In genomic region chr11:32339131-32339531, GRCm38 (mm10) we compare ENCODE assay signal across 11 mouse cellular contexts. TPM values are rescaled to one million over a fixed set of nuclear protein-coding genes. Genes with fewer than 3 reads are reported as not detected.
DNase-seq lines count a peak whose midpoint lies in the region; ATAC-seq and TF ChIP-seq lines count a peak whose summit lies in the region.
"Had no signal": no experiment of that assay in that cellular context is flagged by ENCODE, and none has a peak within 500 bp of the region (broad histone marks: within the 10 kb centered on the region; RNA-seq: fewer than 3 reads in every experiment).

No protein-coding gene starts in this region.

- H3K9me3 ChIP-seq in heart, embryonic 10.5 days, result no peaks in the 10 kb centered on the region
- H3K9me3 ChIP-seq in intestine, embryonic 16.5 days (ENCODE audit: control insufficient read depth, low read length), result peaks cover 4% of the 10 kb centered on the region; the same call in 1 of the 2 replicates
- peaks cover 5% of the 10 kb centered on the region for H3K9me3 ChIP-seq in lung, embryonic 16.5 days (ENCODE audit: control insufficient read depth, low read length)
- no peaks in the 10 kb centered on the region; the same call in 1 of the 2 replicates for H3K9me3 ChIP-seq in embryonic facial prominence, embryonic 10.5 days
- H3K9me3 ChIP-seq: hindbrain, embryonic 15.5 days had no signal

- no peak overlapping the region for H3K27ac ChIP-seq in heart, adult 2 months
- H3K27ac ChIP-seq in heart, embryonic 10.5 days, result no peak overlapping the region
- 0 out of 2 replicates have a peak overlapping the region, but pooled peaks have one; percentile 10 for H3K27ac ChIP-seq in intestine, embryonic 16.5 days (ENCODE audit: low read length)
- H3K27ac ChIP-seq in lung, embryonic 16.5 days (ENCODE audit: low read length), result no peak overlapping the region
- H3K27ac ChIP-seq in embryonic facial prominence, embryonic 10.5 days (replicated peaks), result no peak overlapping the region
- H3K27ac ChIP-seq: hindbrain, embryonic 15.5 days; liver, embryonic 14.5 days had no signal

- DNase-seq in heart, adult 2 months, result peak; percentile 60 to 74
- no peak for DNase-seq in heart, embryonic 10.5 days (ENCODE audit: low spot score)
- peak; percentile 70 for DNase-seq in heart, adult 8-10 months (ENCODE audit: low spot score)
- no peak for DNase-seq in natural killer cell, adult 2 months (ENCODE audit: low spot score in 2 of 2)
- DNase-seq in right cerebral cortex, postnatal 36 days (ENCODE audit: low spot score in 2 of 2), result no peak
- no peak for DNase-seq in embryonic facial prominence, embryonic 10.5 days (ENCODE audit: low spot score)

- no peak overlapping the region for H3K4me3 ChIP-seq in heart, adult 2 months
- no peak overlapping the region for H3K4me3 ChIP-seq in heart, embryonic 10.5 days
- no peak overlapping the region for H3K4me3 ChIP-seq in intestine, embryonic 16.5 days (ENCODE audit: low read length)
- no peak overlapping the region for H3K4me3 ChIP-seq in lung, embryonic 16.5 days (ENCODE audit: low read length)
- H3K4me3 ChIP-seq in embryonic facial prominence, embryonic 10.5 days, result no peak overlapping the region
- H3K4me3 ChIP-seq: hindbrain, embryonic 15.5 days had no signal

- H3K36me3 ChIP-seq in heart, adult 2 months (ENCODE audit: control insufficient read depth, insufficient read depth, low read length), result no peaks in the 10 kb centered on the region
- no peaks in the 10 kb centered on the region for H3K36me3 ChIP-seq in heart, embryonic 10.5 days
- H3K36me3 ChIP-seq in intestine, embryonic 16.5 days (ENCODE audit: control insufficient read depth, insufficient read depth, low read length), result no peaks in the 10 kb centered on the region
- no peaks in the 10 kb centered on the region for H3K36me3 ChIP-seq in lung, embryonic 16.5 days (ENCODE audit: control insufficient read depth, insufficient read depth, low read length)
- no peaks in the 10 kb centered on the region for H3K36me3 ChIP-seq in embryonic facial prominence, embryonic 10.5 days (replicated peaks)
- H3K36me3 ChIP-seq: hindbrain, embryonic 15.5 days had no signal

- H3K4me1 ChIP-seq in heart, adult 2 months (ENCODE audit: control insufficient read depth, insufficient read depth, low read length), result peaks cover 11% of the 10 kb centered on the region
- H3K4me1 ChIP-seq in heart, embryonic 10.5 days, result peaks cover 10% of the 10 kb centered on the region
- H3K4me1 ChIP-seq in intestine, embryonic 16.5 days (ENCODE audit: control insufficient read depth, insufficient read depth, low read length), result peaks cover 9% of the 10 kb centered on the region
- H3K4me1 ChIP-seq in lung, embryonic 16.5 days (replicated peaks; ENCODE audit: control insufficient read depth, insufficient read depth, low read length), result peaks cover 12% of the 10 kb centered on the region; the same call in 1 of the 2 replicates
- peaks cover 13% of the 10 kb centered on the region for H3K4me1 ChIP-seq in embryonic facial prominence, embryonic 10.5 days
- H3K4me1 ChIP-seq: hindbrain, embryonic 15.5 days had no signal

- TF ChIP-seq POLR2A in heart, adult 2 months (IDR thresholded peaks at IDR 0.05; ENCODE audit: insufficient read depth, low read depth, low read length), result no peak

- peak; percentile 79 for ATAC-seq in intestine, embryonic 16.5 days
- peak; percentile 45; the same call in 1 of the 2 replicates for ATAC-seq in lung, embryonic 16.5 days (ENCODE audit: low read depth)

- no peak for TF ChIP-seq EP300 in heart, adult 2 months (IDR thresholded peaks at IDR 0.05; ENCODE audit: insufficient read depth, low read depth, low read length)

- TF ChIP-seq CTCF in heart, adult 2 months (IDR thresholded peaks at IDR 0.05), result no peak

- H3K79me2 ChIP-seq in heart, adult 2 months (replicated peaks; ENCODE audit: control insufficient read depth, insufficient read depth, low read length), result no peaks in the 10 kb centered on the region

- intact Hi-C loops in heart, adult 2 months (cut with DNase I), result no loop called here

- no peaks in the 10 kb centered on the region for H3K27me3 ChIP-seq in heart, adult 2 months (ENCODE audit: control insufficient read depth, insufficient read depth, low read length)
- H3K27me3 ChIP-seq in heart, embryonic 10.5 days (ENCODE audit: insufficient read depth, poor library complexity, severe bottlenecking), result 0 out of 2 replicates have a peak, but pooled peaks cover 6% of the 10 kb centered on the region
- H3K27me3 ChIP-seq in intestine, embryonic 16.5 days (replicated peaks; ENCODE audit: control insufficient read depth, insufficient read depth, low read length), result no peaks in the 10 kb centered on the region
- no peaks in the 10 kb centered on the region for H3K27me3 ChIP-seq in lung, embryonic 16.5 days (ENCODE audit: control insufficient read depth, insufficient read depth, low read depth, low read length)
- H3K27me3 ChIP-seq in embryonic facial prominence, embryonic 10.5 days (replicated peaks; ENCODE audit: low read depth, poor library complexity, severe bottlenecking), result 0 out of 2 replicates have a peak, but pooled peaks cover 4% of the 10 kb centered on the region
- H3K27me3 ChIP-seq: hindbrain, embryonic 15.5 days had no signal

- no peak overlapping the region for H3K4me2 ChIP-seq in intestine, embryonic 16.5 days (ENCODE audit: low read depth, low read length)
- H3K4me2 ChIP-seq in lung, embryonic 16.5 days (ENCODE audit: low read depth, low read length), result no peak overlapping the region
- H3K4me2 ChIP-seq: hindbrain, embryonic 15.5 days had no signal

- 29% methylated on average over 2 of the region's 2 CpGs for WGBS in heart, adult 2 months
- 41% methylated on average over 2 of the region's 2 CpGs for WGBS in heart, embryonic 10.5 days
- 48% methylated on average over 2 of the region's 2 CpGs for WGBS in intestine, embryonic 16.5 days
- 27% methylated on average over 2 of the region's 2 CpGs for WGBS in lung, embryonic 16.5 days
- 59% methylated on average over 2 of the region's 2 CpGs for WGBS in embryonic facial prominence, embryonic 10.5 days

- no peak overlapping the region for H3K9ac ChIP-seq in heart, adult 2 months (ENCODE audit: low read depth, low read length)
- H3K9ac ChIP-seq in intestine, embryonic 16.5 days (ENCODE audit: low read depth, low read length), result no peak overlapping the region
- H3K9ac ChIP-seq in lung, embryonic 16.5 days (ENCODE audit: low read length), result no peak overlapping the region
- H3K9ac ChIP-seq: hindbrain, embryonic 15.5 days; liver, embryonic 14.5 days had no signal

RNA-seq across cellular contexts. Expression of gene Sh3pxd2b, which starts 8.5 kb away (rescaled TPM):
- 1 to 10 TPM; 3.2 to 8.5 TPM for total RNA-seq in heart, adult 2 months (2021)
- polyA plus RNA-seq in heart, adult 2 months (2012; rRNA removed), result 4.0 and 5.3 TPM in 2 replicates
- polyA plus RNA-seq in heart, embryonic 10.5 days (2016; fragmentation: Nextera tagmentation; extraction: Ambion mirVana), result 14.9 and 16.8 TPM in 2 replicates
- total RNA-seq in heart, adult 8-10 months (2022), result 1 to 10 TPM; 2.3 to 4.9 (median 3.3) TPM
- 9.6 and 10.0 TPM in 2 replicates for polyA plus RNA-seq in intestine, embryonic 16.5 days (2015; fragmentation: Nextera tagmentation; extraction: Ambion mirVana)
- polyA plus RNA-seq in lung, embryonic 16.5 days (2015; fragmentation: Nextera tagmentation; extraction: Ambion mirVana), result 23.4 and 23.6 TPM in 2 replicates
- 28.3 and 29.6 TPM in 2 replicates for polyA plus RNA-seq in embryonic facial prominence, embryonic 10.5 days (2016; fragmentation: Nextera tagmentation; extraction: Ambion mirVana)

RNA-seq across cellular contexts. Expression of gene Hbq1a, which starts 39.3 kb away (rescaled TPM):
- 1 to 10 TPM in 1 of 2 experiments, not detected in 1; 4.4 TPM for total RNA-seq in heart, adult 2 months (2021)
- 0.50 and 7.0 TPM in 2 replicates for polyA plus RNA-seq in heart, adult 2 months (2012; rRNA removed)
- polyA plus RNA-seq in heart, embryonic 10.5 days (2016; fragmentation: Nextera tagmentation; extraction: Ambion mirVana), result not detected in 2 replicates
- total RNA-seq in heart, adult 8-10 months (2022), result under 1 TPM in 1 of 4 experiments, not detected in 3; 0.83 TPM
- polyA plus RNA-seq in intestine, embryonic 16.5 days (2015; fragmentation: Nextera tagmentation; extraction: Ambion mirVana), result 0.54 and 0.55 TPM in 2 replicates
- polyA plus RNA-seq in lung, embryonic 16.5 days (2015; fragmentation: Nextera tagmentation; extraction: Ambion mirVana), result 0.46 and 1.1 TPM in 2 replicates
- not detected in 2 replicates for polyA plus RNA-seq in embryonic facial prominence, embryonic 10.5 days (2016; fragmentation: Nextera tagmentation; extraction: Ambion mirVana)
- total RNA-seq: common myeloid progenitor, adult 5-6 weeks had no signal

RNA-seq across cellular contexts. Expression of gene Hba-a2, which starts 42.8 kb away (rescaled TPM):
- total RNA-seq in heart, adult 2 months (2021), result over 10,000 TPM in 1 of 2 experiments, 1,000 to 10,000 TPM in 1; 4,976 to 34,253 TPM
- 9,938 and 81,467 TPM in 2 replicates for polyA plus RNA-seq in heart, adult 2 months (2012; rRNA removed)
- 9,075 and 12,184 TPM in 2 replicates for polyA plus RNA-seq in heart, embryonic 10.5 days (2016; fragmentation: Nextera tagmentation; extraction: Ambion mirVana)
- 1,000 to 10,000 TPM; 1,411 to 8,978 (median 2,103) TPM for total RNA-seq in heart, adult 8-10 months (2022)
- polyA plus RNA-seq in intestine, embryonic 16.5 days (2015; fragmentation: Nextera tagmentation; extraction: Ambion mirVana), result 9,012 and 11,055 TPM in 2 replicates
- polyA plus RNA-seq in lung, embryonic 16.5 days (2015; fragmentation: Nextera tagmentation; extraction: Ambion mirVana), result 22,746 and 25,203 TPM in 2 replicates
- 3,087 and 3,755 TPM in 2 replicates for polyA plus RNA-seq in embryonic facial prominence, embryonic 10.5 days (2016; fragmentation: Nextera tagmentation; extraction: Ambion mirVana)

RNA-seq across cellular contexts. Expression of gene Hbq1b, which starts 52.4 kb away (rescaled TPM):
- total RNA-seq in heart, adult 2 months (2021), result 1 to 10 TPM in 1 of 2 experiments, under 1 TPM in 1; 0.70 to 2.4 TPM
- polyA plus RNA-seq in heart, adult 2 months (2012; rRNA removed), result 1.5 and 3.8 TPM in 2 replicates
- 13.9 and 16.8 TPM in 2 replicates for polyA plus RNA-seq in heart, embryonic 10.5 days (2016; fragmentation: Nextera tagmentation; extraction: Ambion mirVana)
- total RNA-seq in heart, adult 8-10 months (2022), result 1 to 10 TPM in 1 of 4 experiments, under 1 TPM in 1, not detected in 2; 0.52 to 1.6 TPM
- polyA plus RNA-seq in intestine, embryonic 16.5 days (2015; fragmentation: Nextera tagmentation; extraction: Ambion mirVana), result 2.1 and 3.0 TPM in 2 replicates
- polyA plus RNA-seq in lung, embryonic 16.5 days (2015; fragmentation: Nextera tagmentation; extraction: Ambion mirVana), result 1.8 and 2.8 TPM in 2 replicates
- 3.9 and 6.1 TPM in 2 replicates for polyA plus RNA-seq in embryonic facial prominence, embryonic 10.5 days (2016; fragmentation: Nextera tagmentation; extraction: Ambion mirVana)
- total RNA-seq: common myeloid progenitor, adult 5-6 weeks had no signal

RNA-seq across cellular contexts. Expression of gene Hba-a1, which starts 55.8 kb away (rescaled TPM):
- total RNA-seq in heart, adult 2 months (2021), result over 10,000 TPM in 1 of 2 experiments, 1,000 to 10,000 TPM in 1; 5,353 to 37,215 TPM
- 3,162 and 34,446 TPM in 2 replicates for polyA plus RNA-seq in heart, adult 2 months (2012; rRNA removed)
- polyA plus RNA-seq in heart, embryonic 10.5 days (2016; fragmentation: Nextera tagmentation; extraction: Ambion mirVana), result 4,954 and 6,566 TPM in 2 replicates
- over 10,000 TPM in 1 of 4 experiments, 1,000 to 10,000 TPM in 3; 1,679 to 11,117 (median 2,615) TPM for total RNA-seq in heart, adult 8-10 months (2022)
- polyA plus RNA-seq in intestine, embryonic 16.5 days (2015; fragmentation: Nextera tagmentation; extraction: Ambion mirVana), result 3,658 and 4,448 TPM in 2 replicates
- polyA plus RNA-seq in lung, embryonic 16.5 days (2015; fragmentation: Nextera tagmentation; extraction: Ambion mirVana), result 8,555 and 10,091 TPM in 2 replicates
- polyA plus RNA-seq in embryonic facial prominence, embryonic 10.5 days (2016; fragmentation: Nextera tagmentation; extraction: Ambion mirVana), result 1,672 and 2,000 TPM in 2 replicates

Comparison
In these comparisons a context has a peak if more than half of its experiments do, and no peak if none do; other contexts are left out.
1. DNase-seq: peak in heart, adult 2 months (2 of 2) and heart, adult 8-10 months (single experiment); none in heart, embryonic 10.5 days (single experiment), natural killer cell, adult 2 months (0 of 2), right cerebral cortex, postnatal 36 days (0 of 2) and embryonic facial prominence, embryonic 10.5 days (single experiment).